Mouse (Mus musculus) hindbrain, embryonic 15.5 days (tissue): ENCODE measurements around the gene Psd. TPM values are rescaled to one million over a fixed set of nuclear protein-coding genes. Genes with fewer than 3 reads are reported as not detected.

Experiments
- ATAC-seq: fragments of 200-750 bp; cut with Nextera tagmentation; 2 replicates; pipeline ENCODE4 v1.8.0; 2017; ENCODE audit warnings: low read depth, moderate number of reproducible peaks, moderate TSS enrichment; ENCODE audit not compliant: low FRiP score
- H3K27ac ChIP-seq: fragments of 300-500 bp; sonication (generic); replicated peaks from 2 replicates; pipeline ENCODE4 v1.5.1; 2015; ENCODE audit warnings: mild to moderate bottlenecking, inconsistent platforms
- H3K27me3 ChIP-seq: fragments of 300-500 bp; sonication (generic); 2 replicates; pipeline ENCODE4 v1.6.1; 2015; ENCODE audit warnings: control low read depth, inconsistent platforms
- H3K36me3 ChIP-seq: fragments of 300-500 bp; sonication (generic); 2 replicates; pipeline ENCODE4 v1.6.1; 2015; ENCODE audit warnings: control low read depth, inconsistent platforms
- H3K4me1 ChIP-seq: fragments of 300-500 bp; sonication (generic); replicated peaks from 2 replicates; pipeline ENCODE4 v1.6.1; 2015; ENCODE audit warnings: control low read depth, inconsistent platforms
- H3K4me2 ChIP-seq: fragments of 300-500 bp; sonication (generic); 2 replicates; pipeline ENCODE4 v1.6.1; 2015; ENCODE audit warnings: moderate library complexity, mild to moderate bottlenecking, inconsistent platforms
- H3K4me3 ChIP-seq: fragments of 300-500 bp; sonication (generic); 2 replicates; pipeline ENCODE4 v1.5.1; 2015; ENCODE audit warnings: mild to moderate bottlenecking, inconsistent platforms
- H3K9ac ChIP-seq: fragments of 300-500 bp; sonication (generic); 2 replicates; pipeline ENCODE4 v1.6.1; 2015; ENCODE audit warnings: inconsistent platforms
- H3K9me3 ChIP-seq: fragments of 300-500 bp; sonication (generic); 2 replicates; pipeline ENCODE4 v1.6.1; 2016; ENCODE audit warnings: control low read depth, inconsistent platforms
- WGBS: fragments of 180-500 bp; shearing (Covaris S2); methylation state at CpG from one replicate; pipeline ENCODE4 v1.1.7; 2015; 5-methylcytosine and 5-hydroxymethylcytosine counted together
- polyA plus RNA-seq: library from polyadenylated mRNA; unstranded; fragments of >200 nt; fragmentation: Nextera tagmentation; extraction: Ambion mirVana; gene quantifications from 2 replicates; pipeline ENCODE4 v1.2.1, GENCODE M21; 2015

The Psd gene
- 119 and 145 TPM in 2 replicates for polyA plus RNA-seq

DNA sequence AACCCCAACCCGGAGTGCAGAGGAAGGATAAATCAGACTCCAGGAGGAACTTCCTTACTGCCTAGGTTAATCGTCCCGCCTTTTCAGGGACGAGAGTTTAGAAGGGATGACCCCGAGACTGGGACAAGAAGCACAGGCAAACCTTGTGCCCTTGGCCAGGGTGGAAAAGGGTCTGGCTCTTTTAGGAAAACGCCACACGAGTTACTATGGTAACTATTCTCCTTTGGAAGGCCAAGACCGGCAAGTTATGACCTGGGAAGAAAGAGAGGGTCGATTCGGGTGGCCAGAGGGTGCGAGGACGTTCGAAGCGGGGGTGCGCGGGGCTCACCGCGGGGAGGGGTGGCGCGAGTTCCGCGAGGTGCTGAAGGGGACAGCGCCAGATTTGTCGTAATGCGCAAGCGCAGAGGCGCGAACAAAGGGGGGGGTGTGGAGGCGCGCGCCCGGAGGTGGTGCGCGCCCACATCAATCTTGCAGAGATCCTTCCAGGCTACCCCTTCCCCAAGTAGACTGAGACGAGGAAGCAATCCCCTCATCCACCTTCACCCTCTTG lies at the start of gene Psd:
Gene Psd, minus strand, starts transcription at position 401 of the 550 bp plus-strand sequence.
- Histone ChIP-seq H3K9ac (peak within 1 kb of the TSS; percentile 67), H3K4me3 (peak within 1 kb of the TSS; percentile 57), H3K9me3 (no peaks in the 10 kb centered on the region), H3K4me1 (peaks cover 68% of the 10 kb centered on the region), H3K4me2 (peak within 1 kb of the TSS; percentile 97), H3K27me3 (0 out of 2 replicates have a peak, but pooled peaks cover 2% of the 10 kb centered on the region), H3K27ac (peak within 1 kb of the TSS; percentile 97), H3K36me3 (peaks cover 11% of the 10 kb centered on the region)
- under 1% methylated on average over 35 of the region's 35 CpGs for WGBS
- no peak for ATAC-seq

DNA sequence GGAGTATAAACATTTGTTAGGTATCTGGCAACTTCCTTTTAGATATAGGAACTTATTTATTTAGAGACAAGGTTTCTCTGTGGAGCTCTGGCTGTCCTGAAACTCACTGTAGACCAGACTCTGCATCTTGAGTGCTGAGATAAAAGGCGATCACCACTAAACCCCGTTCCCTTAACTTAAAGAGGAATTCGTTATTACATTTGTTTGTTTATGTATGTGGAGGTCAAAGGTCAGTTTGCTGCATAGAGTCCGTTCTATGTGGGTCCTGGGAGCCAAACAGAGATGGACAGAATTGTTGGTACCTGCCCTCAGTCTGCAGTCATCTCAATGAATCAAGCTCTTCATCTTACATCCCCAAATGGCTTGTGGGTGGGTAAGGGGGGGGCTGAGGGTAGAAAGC lies 48.9 kb upstream of the Psd start:
- Histone ChIP-seq H3K9ac (no peak overlapping the region), H3K4me2 (no peak overlapping the region), H3K27me3 (no peaks in the 10 kb centered on the region), H3K4me3 (no peak overlapping the region), H3K4me1 (0 out of 2 replicates have a peak, but pooled peaks cover 5% of the 10 kb centered on the region), H3K9me3 (no peaks in the 10 kb centered on the region), H3K36me3 (peaks cover 38% of the 10 kb centered on the region), H3K27ac (no peak overlapping the region; the same call in 1 of the 2 replicates)
- ATAC-seq: no peak
- 67% methylated on average over 4 of the region's 4 CpGs for WGBS

GRCm38 (mm10) chr19:46375489-46375888 lies 48.5 kb upstream of the Psd start:
- H3K27ac ChIP-seq: no peak overlapping the region; the same call in 1 of the 2 replicates
- H3K27me3 ChIP-seq: no peaks in the 10 kb centered on the region
- no peaks in the 10 kb centered on the region for H3K9me3 ChIP-seq
- peaks cover 34% of the 10 kb centered on the region for H3K36me3 ChIP-seq
- peak; percentile 53 for ATAC-seq
- no peak overlapping the region for H3K4me2 ChIP-seq
- no peak overlapping the region for H3K9ac ChIP-seq
- H3K4me3 ChIP-seq: no peak overlapping the region
- 51% methylated on average over 5 of the region's 5 CpGs for WGBS
- H3K4me1 ChIP-seq: 0 out of 2 replicates have a peak, but pooled peaks cover 5% of the 10 kb centered on the region

DNA sequence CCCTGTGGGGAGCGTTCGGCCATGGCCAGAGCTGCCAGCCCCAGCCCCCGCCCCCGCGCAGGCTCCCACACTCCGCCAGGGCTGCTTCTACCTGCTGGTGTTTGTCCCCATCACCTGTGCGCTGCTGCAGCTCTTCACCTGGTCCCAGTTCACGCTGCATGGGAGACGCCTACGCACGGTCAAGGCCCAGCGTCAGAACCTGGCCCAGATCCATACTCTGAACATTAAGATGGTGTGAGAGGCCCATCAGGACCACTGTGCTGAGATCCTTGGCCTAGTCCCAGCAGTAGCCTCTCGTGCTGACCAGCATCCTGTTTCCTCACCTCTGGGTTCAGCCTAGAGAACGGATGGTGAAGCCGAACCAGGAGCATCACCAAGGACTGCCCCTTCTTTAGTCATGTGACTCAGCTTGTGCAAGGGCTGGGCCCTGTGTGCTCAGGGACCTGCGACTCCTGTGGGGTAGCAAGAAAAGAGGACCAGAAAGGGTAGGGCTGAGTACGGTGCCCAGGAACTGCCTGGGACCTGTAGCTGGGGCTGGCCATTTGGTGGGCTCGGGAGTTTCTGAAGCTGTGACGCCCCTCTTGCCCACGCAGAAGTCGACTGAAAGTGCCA lies 47.6 kb upstream of the Psd start:
- Histone ChIP-seq H3K36me3 (peaks cover 27% of the 10 kb centered on the region), H3K4me1 (0 out of 2 replicates have a peak, but pooled peaks cover 5% of the 10 kb centered on the region), H3K4me2 (no peak overlapping the region), H3K27ac (0 out of 2 replicates have a peak overlapping the region, but pooled peaks have one; percentile 26), H3K4me3 (no peak overlapping the region), H3K9me3 (no peaks in the 10 kb centered on the region), H3K9ac (no peak overlapping the region), H3K27me3 (no peaks in the 10 kb centered on the region)
- peak; percentile 52; the same call in 1 of the 2 replicates for ATAC-seq
- WGBS: 42% methylated on average over 21 of the region's 21 CpGs

DNA sequence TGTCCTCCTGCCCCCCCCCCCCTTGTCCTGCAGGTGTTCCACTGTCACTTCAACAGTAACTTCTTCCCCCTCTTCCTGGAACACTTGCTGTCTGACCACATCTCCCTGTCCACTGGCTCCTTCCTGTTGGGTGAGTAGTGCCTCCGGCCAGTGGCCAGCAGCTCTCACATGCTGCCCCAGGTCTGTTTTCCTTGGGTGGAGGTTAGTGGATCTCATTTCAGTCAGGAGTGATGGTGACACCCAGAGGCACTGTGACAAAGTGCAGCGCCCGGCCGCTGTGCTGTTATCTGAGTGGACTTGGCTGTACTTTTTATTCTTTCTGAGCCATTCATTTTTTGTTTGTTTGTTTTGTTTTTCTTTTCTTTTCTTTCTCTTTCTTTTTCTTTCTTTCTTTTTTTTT lies 42.2 kb upstream of the Psd start:
- no peaks in the 10 kb centered on the region for H3K27me3 ChIP-seq
- no peak overlapping the region for H3K4me2 ChIP-seq
- no peak for ATAC-seq
- 32% methylated on average over 4 of the region's 4 CpGs for WGBS
- H3K9ac ChIP-seq: no peak overlapping the region
- no peaks in the 10 kb centered on the region for H3K9me3 ChIP-seq
- H3K27ac ChIP-seq: no peak overlapping the region
- 0 out of 2 replicates have a peak, but pooled peaks cover under 1% of the 10 kb centered on the region for H3K4me1 ChIP-seq
- H3K4me3 ChIP-seq: no peak overlapping the region
- H3K36me3 ChIP-seq: no peaks in the 10 kb centered on the region

DNA sequence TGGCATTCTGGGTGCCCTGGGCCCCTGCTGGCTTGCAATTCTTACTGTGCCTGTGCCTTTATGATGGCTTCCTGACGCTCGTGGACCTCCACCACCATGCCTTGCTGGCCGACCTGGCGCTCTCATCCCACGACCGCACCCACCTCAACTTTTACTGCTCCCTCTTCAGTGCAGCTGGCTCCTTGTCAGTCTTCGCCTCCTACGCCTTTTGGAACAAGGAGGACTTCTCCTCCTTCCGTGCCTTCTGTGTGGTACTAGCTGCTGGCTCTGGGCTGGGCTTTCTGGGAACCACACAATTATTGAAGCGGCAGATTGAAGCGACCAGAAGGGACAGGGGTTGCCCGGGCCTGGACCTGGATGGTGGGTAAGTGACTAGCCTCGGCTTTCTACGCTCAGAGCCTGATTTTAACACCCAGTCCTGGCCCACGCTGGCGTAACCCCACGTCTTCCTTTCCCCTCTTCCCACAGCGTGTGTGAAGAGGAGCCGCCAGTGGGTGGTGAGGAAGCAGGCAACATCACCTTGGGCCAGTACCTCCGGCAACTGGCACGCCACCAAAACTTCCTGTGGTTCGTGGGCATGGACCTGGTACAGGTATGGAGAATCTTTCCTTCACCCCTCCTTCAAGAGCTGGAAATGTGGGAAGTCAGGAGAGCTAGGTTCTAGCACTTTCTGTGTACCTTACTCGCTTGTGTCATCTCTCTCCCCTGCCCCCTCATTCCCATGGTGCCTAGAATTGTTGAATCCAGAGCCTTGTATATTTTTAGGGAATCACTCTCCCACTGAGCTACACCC lies 41.0 kb upstream of the Psd start:
- no peak overlapping the region for H3K4me2 ChIP-seq
- no peaks in the 10 kb centered on the region for H3K9me3 ChIP-seq
- no peaks in the 10 kb centered on the region for H3K27me3 ChIP-seq
- no peaks in the 10 kb centered on the region for H3K4me1 ChIP-seq
- no peak for ATAC-seq
- no peak overlapping the region for H3K9ac ChIP-seq
- no peaks in the 10 kb centered on the region for H3K36me3 ChIP-seq
- WGBS: 92% methylated on average over 23 of the region's 23 CpGs
- no peak overlapping the region for H3K27ac ChIP-seq
- H3K4me3 ChIP-seq: no peak overlapping the region

GRCm38 (mm10) chr19:46363294-46364009 lies 36.5 kb upstream of the Psd start:
- H3K4me2 ChIP-seq: no peak overlapping the region
- no peak overlapping the region for H3K27ac ChIP-seq
- no peak for ATAC-seq
- H3K36me3 ChIP-seq: no peaks in the 10 kb centered on the region
- peaks cover under 1% of the 10 kb centered on the region; the same call in 1 of the 2 replicates for H3K27me3 ChIP-seq
- H3K4me1 ChIP-seq: no peaks in the 10 kb centered on the region
- H3K9me3 ChIP-seq: no peaks in the 10 kb centered on the region
- H3K4me3 ChIP-seq: no peak overlapping the region
- 90% methylated on average over 11 of the region's 11 CpGs for WGBS
- no peak overlapping the region for H3K9ac ChIP-seq

DNA sequence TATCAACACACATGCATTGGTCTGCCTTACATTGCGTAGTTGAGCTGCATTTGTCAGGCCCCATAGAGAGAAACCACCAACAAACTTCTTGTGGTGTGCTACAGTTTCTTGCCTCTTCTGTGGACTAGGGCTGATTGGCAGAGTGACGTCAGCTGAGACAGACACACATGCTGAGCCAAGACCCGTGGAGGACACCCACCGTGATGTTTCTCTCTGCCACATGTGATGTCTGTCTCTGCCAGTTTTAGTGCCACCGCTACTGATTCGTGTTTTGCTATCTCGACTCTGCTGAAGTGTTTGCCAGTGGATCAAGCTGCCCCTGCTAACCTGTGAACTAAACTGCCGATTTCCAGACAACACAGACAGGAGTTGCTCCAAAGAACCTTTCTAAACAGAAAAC lies 35.1 kb upstream of the Psd start:
- Histone ChIP-seq H3K9ac (no peak overlapping the region), H3K27me3 (peaks cover 3% of the 10 kb centered on the region; the same call in 1 of the 2 replicates), H3K4me2 (no peak overlapping the region), H3K27ac (no peak overlapping the region), H3K4me3 (no peak overlapping the region), H3K9me3 (no peaks in the 10 kb centered on the region), H3K4me1 (peaks cover 10% of the 10 kb centered on the region), H3K36me3 (no peaks in the 10 kb centered on the region)
- ATAC-seq: no peak
- 83% methylated on average over 8 of the region's 8 CpGs for WGBS

- no peak overlapping the region for H3K27ac ChIP-seq
- no peak overlapping the region for H3K4me3 ChIP-seq
- WGBS: 62% methylated on average over 4 of the region's 4 CpGs
- no peak overlapping the region for H3K9ac ChIP-seq
- H3K4me2 ChIP-seq: 0 out of 2 replicates have a peak overlapping the region, but pooled peaks have one; percentile 89
- H3K27me3 ChIP-seq: peaks cover 3% of the 10 kb centered on the region; the same call in 1 of the 2 replicates
- no peaks in the 10 kb centered on the region for H3K9me3 ChIP-seq
- no peaks in the 10 kb centered on the region for H3K36me3 ChIP-seq
- no peak for ATAC-seq
- peaks cover 12% of the 10 kb centered on the region for H3K4me1 ChIP-seq
Measured at GRCm38 (mm10) chr19:46358381-46358780, 31.4 kb upstream of the Psd start.

DNA sequence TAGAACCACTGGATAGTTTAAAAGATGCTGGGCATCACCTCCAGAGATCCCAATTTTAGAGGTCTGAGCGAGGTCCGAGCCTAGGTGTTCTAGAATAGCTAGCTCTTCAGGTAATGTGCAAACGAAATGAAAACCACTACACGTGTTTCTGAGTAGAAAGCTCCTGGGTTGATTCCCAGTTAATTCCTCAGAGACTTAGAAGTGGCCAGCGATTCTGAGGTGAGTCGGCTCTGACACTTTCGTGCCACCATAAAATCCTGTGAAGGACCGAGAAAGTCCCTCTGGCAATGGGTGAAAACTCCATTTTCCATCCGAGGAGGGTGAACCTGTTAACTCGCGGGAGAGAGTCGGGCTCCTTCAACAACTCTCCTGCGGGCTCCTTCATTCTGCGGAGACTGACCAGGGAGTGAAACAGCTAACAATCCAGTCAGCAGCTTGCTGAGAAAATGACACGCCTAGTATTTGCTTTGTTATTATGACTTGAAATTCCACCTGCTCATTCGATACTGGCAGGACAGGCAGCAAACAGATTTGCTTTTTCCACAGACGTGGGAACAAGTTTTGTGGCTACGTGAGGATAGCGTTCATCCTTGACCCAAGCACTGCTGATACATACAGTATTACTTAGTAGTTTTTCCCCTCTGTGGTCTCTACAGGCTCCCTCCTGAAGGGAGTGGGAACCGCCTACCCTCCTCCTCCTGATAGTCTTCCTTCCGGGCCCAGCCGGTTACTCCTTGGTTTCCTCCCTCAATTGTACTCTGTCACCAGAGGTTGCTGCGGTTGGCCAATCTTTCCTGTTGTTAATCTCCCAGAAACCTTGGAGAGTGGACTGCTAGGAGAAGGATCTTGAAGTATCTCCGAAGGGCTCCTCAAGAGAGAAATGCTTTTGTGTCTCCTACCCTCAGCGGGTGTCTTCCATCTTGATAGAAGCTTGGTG lies 30.7 kb upstream of the Psd start:
- peak overlapping the region; percentile 89 for H3K4me2 ChIP-seq
- peaks cover 12% of the 10 kb centered on the region for H3K4me1 ChIP-seq
- H3K9ac ChIP-seq: peak overlapping the region; percentile 71
- no peaks in the 10 kb centered on the region for H3K36me3 ChIP-seq
- no peak overlapping the region for H3K27ac ChIP-seq
- peak overlapping the region; percentile 64 for H3K4me3 ChIP-seq
- H3K27me3 ChIP-seq: peaks cover 3% of the 10 kb centered on the region; the same call in 1 of the 2 replicates
- 20% methylated on average over 25 of the region's 25 CpGs for WGBS
- H3K9me3 ChIP-seq: no peaks in the 10 kb centered on the region
- no peak for ATAC-seq
